Mouse (Mus musculus) forebrain, embryonic 14.5 days (tissue): ENCODE measurements around the gene Cemip. TPM values are rescaled to one million over a fixed set of nuclear protein-coding genes. Genes with fewer than 3 reads are reported as not detected.
"Not testable (repeated sequence)": the region's sequence is repeated elsewhere in the genome, so short reads cannot be mapped to it uniquely, and the experiment has no call there.

ENCODE experiments used
- ATAC-seq: fragments of 200-750 bp; cut with Nextera tagmentation; 2 replicates; pipeline ENCODE4 v1.8.0; 2017; ENCODE audit warnings: mild to moderate bottlenecking, moderate library complexity
- DNase-seq: peaks from one replicate; pipeline ENCODE4 v3.0.0-alpha.2; 2015; ENCODE audit warnings: low spot score
- H3K27ac ChIP-seq: fragments of 300-500 bp; sonication (generic); 2 replicates; pipeline ENCODE4 v1.5.1; 2014; ENCODE audit warnings: low read depth, mild to moderate bottlenecking, control low read depth, low read length, moderate library complexity
- H3K27me3 ChIP-seq: fragments of 300-500 bp; sonication (generic); replicated peaks from 2 replicates; pipeline ENCODE4 v1.6.1; 2014; ENCODE audit warnings: low read length, control low read depth, mixed read lengths; ENCODE audit not compliant: control insufficient read depth, insufficient read depth
- H3K36me3 ChIP-seq: fragments of 300-500 bp; sonication (generic); 2 replicates; pipeline ENCODE4 v1.6.1; 2014; ENCODE audit warnings: low read length, control low read depth; ENCODE audit not compliant: control insufficient read depth, insufficient read depth
- H3K4me1 ChIP-seq: fragments of 300-500 bp; sonication (generic); 2 replicates; pipeline ENCODE4 v1.6.1; 2014; ENCODE audit warnings: antibody characterized with exemption, low read length, control low read depth; ENCODE audit not compliant: control insufficient read depth, insufficient read depth
- H3K4me2 ChIP-seq: fragments of 300-500 bp; sonication (generic); 2 replicates; pipeline ENCODE4 v1.6.1; 2014; ENCODE audit warnings: mild to moderate bottlenecking, control low read depth, low read length
- H3K4me3 ChIP-seq: fragments of 300-500 bp; sonication (generic); 2 replicates; pipeline ENCODE4 v1.5.1; 2014; ENCODE audit warnings: low read depth, low read length, control low read depth
- H3K9ac ChIP-seq: fragments of 300-500 bp; sonication (generic); 2 replicates; pipeline ENCODE4 v1.6.1; 2014; ENCODE audit warnings: mild to moderate bottlenecking, low read length, control low read depth, moderate library complexity
- H3K9me3 ChIP-seq: fragments of 300-500 bp; sonication (generic); replicated peaks from 2 replicates; pipeline ENCODE4 v1.6.1; 2016; ENCODE audit warnings: low read length, control low read depth, mixed read lengths; ENCODE audit not compliant: control insufficient read depth
- WGBS: fragments of 180-500 bp; shearing (Covaris S2); extraction: QIAGEN DNeasy Blood & Tissue Kit; methylation state at CpG from one replicate; pipeline ENCODE4 v1.1.7; 2014; 5-methylcytosine and 5-hydroxymethylcytosine counted together
- polyA plus RNA-seq: library from polyadenylated mRNA; unstranded; fragments of >200 nt; fragmentation: Nextera tagmentation; extraction: Ambion mirVana; gene quantifications from 2 replicates; pipeline ENCODE4 v1.2.1, GENCODE M21; 2014

Cemip gene
- 0.42 and 0.61 TPM in 2 replicates for polyA plus RNA-seq

DNA sequence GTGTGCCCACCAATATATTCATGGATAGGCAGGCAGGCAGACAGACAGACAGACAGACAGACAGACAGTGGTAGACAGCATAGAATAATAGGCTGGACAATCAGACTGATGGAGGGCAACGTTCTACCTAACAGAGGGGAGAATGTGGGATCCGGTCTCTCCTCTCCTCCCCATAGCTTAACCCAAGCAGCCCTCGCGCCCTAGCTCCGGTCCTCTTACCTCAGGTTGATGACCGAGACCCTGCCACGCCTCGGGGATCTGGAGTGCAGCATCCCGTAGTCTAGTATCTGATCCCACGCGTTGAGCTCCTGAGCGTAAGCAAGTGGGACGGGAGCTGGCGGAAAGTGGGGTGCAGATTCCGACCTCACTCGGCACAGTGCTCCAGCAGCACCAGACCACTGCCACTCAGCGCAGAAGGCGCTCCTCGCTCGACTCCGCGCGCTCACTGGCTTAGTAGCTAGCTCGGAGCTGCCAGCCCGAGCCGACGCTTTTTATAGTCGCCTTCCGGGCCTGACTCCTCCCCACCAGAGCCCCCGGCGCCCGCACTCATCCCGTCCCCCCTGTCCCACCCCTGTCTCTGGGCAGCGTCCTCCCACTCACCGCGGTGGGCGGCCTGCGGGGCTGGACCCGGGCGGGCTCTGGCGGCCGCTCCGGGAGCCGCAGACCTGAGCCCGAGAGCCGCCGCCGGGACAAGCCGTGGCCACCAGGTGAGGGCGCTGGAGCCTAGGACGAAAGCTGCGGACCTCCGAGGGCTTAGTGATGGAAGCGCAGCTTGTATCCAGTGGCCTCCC lies at the start of gene Cemip:
TSS of gene Cemip (minus strand) at position 464 of the 791 bp plus-strand sequence.
- Histone ChIP-seq H3K36me3 (no peaks in the 10 kb centered on the region), H3K9ac (peak within 1 kb of the TSS; percentile 63), H3K4me2 (peak within 1 kb of the TSS; percentile 85), H3K4me3 (peak within 1 kb of the TSS; percentile 47), H3K27me3 (peaks cover 21% of the 10 kb centered on the region), H3K4me1 (peaks cover 4% of the 10 kb centered on the region; the same call in 1 of the 2 replicates), H3K9me3 (no peaks in the 10 kb centered on the region), H3K27ac (no peak within 1 kb of the TSS)
- 2% methylated on average over 54 of the region's 54 CpGs for WGBS
- DNase-seq (peak; percentile 83), ATAC-seq (peak; percentile 89)

DNA sequence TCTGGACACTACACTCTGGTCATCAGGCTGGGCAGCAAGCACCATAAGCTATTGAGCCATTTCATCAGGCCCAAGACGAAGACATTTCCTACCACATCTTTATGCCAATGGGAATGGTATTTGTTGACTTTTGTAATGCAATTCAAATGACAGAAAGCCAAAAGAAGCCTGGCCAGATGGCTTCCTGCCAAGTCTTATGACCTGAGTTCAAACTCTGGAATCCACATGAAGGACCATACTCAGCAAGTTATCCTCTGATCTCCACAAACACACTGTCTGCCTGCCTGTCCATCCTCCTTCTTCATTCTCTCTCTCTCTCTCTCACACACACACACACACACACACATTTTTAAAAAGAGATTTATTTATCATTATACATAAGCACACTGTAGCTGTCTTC lies 46.4 kb upstream of the Cemip start:
- Histone ChIP-seq H3K4me3 (no peak overlapping the region), H3K27me3 (no peaks in the 10 kb centered on the region), H3K4me2 (no peak overlapping the region), H3K36me3 (no peaks in the 10 kb centered on the region), H3K4me1 (peaks cover 11% of the 10 kb centered on the region; the same call in 1 of the 2 replicates), H3K9ac (no peak overlapping the region), H3K27ac (no peak overlapping the region), H3K9me3 (no peaks in the 10 kb centered on the region)
- DNase-seq (no peak), ATAC-seq (no peak)
- 76% methylated on average over 1 of the region's 1 CpGs for WGBS

DNA sequence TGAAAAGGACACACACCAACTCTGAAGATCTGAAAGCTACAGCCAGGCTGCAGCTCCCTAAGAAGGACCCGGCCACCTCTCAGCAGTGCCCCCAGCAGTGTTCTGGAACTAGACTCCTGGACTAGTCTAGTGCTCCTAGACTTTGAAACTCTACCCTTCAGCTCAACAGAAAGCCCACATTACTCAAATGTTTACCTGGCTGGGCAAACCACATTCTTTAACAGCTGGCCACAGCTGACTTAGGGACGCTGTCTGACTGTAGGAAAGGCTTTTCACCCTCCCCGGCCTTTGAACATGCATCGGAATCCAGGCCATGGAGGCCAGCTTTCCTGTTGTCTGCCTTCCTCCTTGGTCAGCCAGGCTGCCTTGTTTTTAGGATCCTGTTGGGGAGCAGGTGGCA lies 45.4 kb upstream of the Cemip start:
- 93% methylated on average over 4 of the region's 4 CpGs for WGBS
- ATAC-seq: no peak
- no peak for DNase-seq
- no peaks in the 10 kb centered on the region for H3K36me3 ChIP-seq
- H3K27ac ChIP-seq: no peak overlapping the region
- no peak overlapping the region for H3K9ac ChIP-seq
- no peak overlapping the region for H3K4me2 ChIP-seq
- no peaks in the 10 kb centered on the region for H3K9me3 ChIP-seq
- no peaks in the 10 kb centered on the region for H3K27me3 ChIP-seq
- H3K4me1 ChIP-seq: peaks cover 8% of the 10 kb centered on the region; the same call in 1 of the 2 replicates
- H3K4me3 ChIP-seq: no peak overlapping the region

- 72% methylated on average over 8 of the region's 8 CpGs for whole genome bisulfite sequencing
- Histone ChIP-seq H3K4me1 (peaks cover 8% of the 10 kb centered on the region; the same call in 1 of the 2 replicates), H3K27me3 (no peaks in the 10 kb centered on the region), H3K27ac (no peak overlapping the region), H3K4me3 (no peak overlapping the region), H3K36me3 (no peaks in the 10 kb centered on the region), H3K9me3 (no peaks in the 10 kb centered on the region), H3K4me2 (no peak overlapping the region), H3K9ac (no peak overlapping the region)
- ATAC-seq (peak; percentile 63), DNase-seq (peak; percentile 28)
Observed at GRCm38 (mm10) chr7:84128661-84129060, 42.4 kb upstream of the Cemip start.

GRCm38 (mm10) chr7:84125730-84126129 lies 39.4 kb upstream of the Cemip start:
- Histone ChIP-seq H3K4me3 (no peak overlapping the region), H3K27me3 (no peaks in the 10 kb centered on the region), H3K36me3 (no peaks in the 10 kb centered on the region), H3K9me3 (no peaks in the 10 kb centered on the region), H3K4me1 (peaks cover 8% of the 10 kb centered on the region; the same call in 1 of the 2 replicates), H3K27ac (no peak overlapping the region), H3K9ac (no peak overlapping the region), H3K4me2 (no peak overlapping the region)
- ATAC-seq: no peak
- 73% methylated on average over 1 of the region's 1 CpGs for WGBS
- no peak for DNase-seq

- 91% methylated on average over 3 of the region's 4 CpGs for WGBS
- H3K4me1 ChIP-seq: peaks cover 12% of the 10 kb centered on the region; the same call in 1 of the 2 replicates
- H3K9ac ChIP-seq, H3K36me3 ChIP-seq, H3K4me2 ChIP-seq, H3K27me3 ChIP-seq, H3K4me3 ChIP-seq, H3K27ac ChIP-seq, DNase-seq, ATAC-seq, H3K9me3 ChIP-seq: not testable (repeated sequence)
Observed at GRCm38 (mm10) chr7:84123651-84124050, 37.3 kb upstream of the Cemip start.

- 87% methylated on average over 3 of the region's 3 CpGs for WGBS
- no peak overlapping the region for H3K4me2 ChIP-seq
- H3K4me3 ChIP-seq: no peak overlapping the region
- no peaks in the 10 kb centered on the region for H3K9me3 ChIP-seq
- peaks cover 12% of the 10 kb centered on the region; the same call in 1 of the 2 replicates for H3K4me1 ChIP-seq
- H3K27ac ChIP-seq: no peak overlapping the region
- no peaks in the 10 kb centered on the region for H3K27me3 ChIP-seq
- no peaks in the 10 kb centered on the region for H3K36me3 ChIP-seq
- ATAC-seq (no peak), DNase-seq (no peak)
- no peak overlapping the region for H3K9ac ChIP-seq
Observed at GRCm38 (mm10) chr7:84121778-84122177, 35.5 kb upstream of the Cemip start.

DNA sequence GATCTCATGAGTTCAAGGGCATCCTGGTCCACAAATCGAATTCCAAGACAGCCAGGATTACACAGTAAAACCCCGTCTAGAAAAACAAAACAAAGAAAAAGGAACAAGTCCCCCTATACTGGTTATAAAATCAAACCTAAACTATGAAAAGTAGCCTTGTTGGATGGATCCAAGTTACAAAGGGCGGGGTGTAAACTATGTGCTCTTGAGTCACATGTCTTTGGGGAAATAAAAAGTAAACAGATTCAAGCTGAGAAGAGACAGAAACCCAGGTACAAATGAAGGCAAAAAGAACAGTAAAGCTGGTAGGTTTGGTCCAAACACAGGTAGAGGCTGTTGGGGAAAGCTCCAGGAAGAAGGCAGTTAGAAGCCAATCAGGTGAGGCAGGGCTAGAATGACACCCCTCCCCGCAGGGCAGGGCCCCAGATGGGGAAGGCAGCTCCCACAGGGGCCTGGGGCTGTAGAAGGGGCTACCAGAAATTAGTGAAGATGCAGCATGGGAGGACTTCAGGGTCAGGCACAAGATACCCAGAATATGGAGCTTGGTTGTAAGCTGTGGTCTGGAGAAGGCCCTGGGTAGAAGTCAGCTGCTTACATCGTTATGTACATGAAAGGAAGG lies 33.9 kb upstream of the Cemip start:
- H3K4me3 ChIP-seq: no peak overlapping the region
- no peak overlapping the region for H3K4me2 ChIP-seq
- H3K4me1 ChIP-seq: peaks cover 12% of the 10 kb centered on the region
- H3K27ac ChIP-seq: no peak overlapping the region
- 72% methylated on average over 5 of the region's 5 CpGs for WGBS
- H3K9me3 ChIP-seq: no peaks in the 10 kb centered on the region
- DNase-seq (no peak), ATAC-seq (no peak)
- no peaks in the 10 kb centered on the region for H3K36me3 ChIP-seq
- H3K9ac ChIP-seq: no peak overlapping the region
- no peaks in the 10 kb centered on the region for H3K27me3 ChIP-seq
